Mouse (Mus musculus) layer of hippocampus, adult 11-12 months (tissue): ENCODE results near the gene Barx2.

Experiments used
- DNase-seq: peaks from one replicate; pipeline ENCODE4 v3.0.0; 2022; ENCODE audit warnings: low spot score

Gene Barx2

DNA sequence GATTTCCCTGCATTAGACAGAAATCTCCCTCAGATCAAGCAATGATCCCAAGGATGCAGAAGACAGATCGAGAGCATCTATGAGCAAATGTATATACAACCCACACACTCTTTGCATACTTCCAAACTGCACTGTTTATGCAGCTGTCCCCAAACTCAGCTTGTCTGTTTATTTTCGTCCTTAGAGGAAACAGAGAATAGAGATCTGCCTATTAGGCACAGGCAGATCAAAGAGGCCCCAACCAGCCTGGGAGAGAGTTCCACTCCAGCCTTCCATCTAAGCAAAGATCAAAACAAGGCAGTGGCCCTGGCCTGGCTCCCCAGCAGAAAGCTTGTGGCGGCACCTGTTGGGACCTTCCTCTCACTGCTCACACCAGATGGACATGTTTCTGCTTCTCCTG lies 27.0 kb downstream of the Barx2 start:
- no peak for DNase-seq

DNA sequence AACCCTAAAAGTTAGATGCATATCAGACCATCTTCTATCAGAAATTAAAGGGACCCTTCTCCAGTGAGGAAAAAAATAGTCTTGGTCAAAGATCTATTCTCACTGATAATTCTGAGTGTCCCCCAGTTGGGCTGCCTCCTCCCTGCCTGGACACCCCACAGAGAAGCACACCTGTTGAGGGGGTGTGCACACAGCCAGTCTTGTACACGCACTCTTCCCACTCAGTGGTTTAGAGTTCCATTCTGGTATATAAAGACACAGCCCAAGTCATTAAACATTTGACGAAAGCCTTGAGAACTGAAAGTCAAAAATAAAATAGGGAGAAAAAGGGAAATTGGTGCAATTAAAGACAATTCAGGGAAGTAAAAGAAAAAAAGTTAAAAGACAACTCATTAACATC lies 30.9 kb downstream of the Barx2 start:
- no peak for DNase-seq

DNA sequence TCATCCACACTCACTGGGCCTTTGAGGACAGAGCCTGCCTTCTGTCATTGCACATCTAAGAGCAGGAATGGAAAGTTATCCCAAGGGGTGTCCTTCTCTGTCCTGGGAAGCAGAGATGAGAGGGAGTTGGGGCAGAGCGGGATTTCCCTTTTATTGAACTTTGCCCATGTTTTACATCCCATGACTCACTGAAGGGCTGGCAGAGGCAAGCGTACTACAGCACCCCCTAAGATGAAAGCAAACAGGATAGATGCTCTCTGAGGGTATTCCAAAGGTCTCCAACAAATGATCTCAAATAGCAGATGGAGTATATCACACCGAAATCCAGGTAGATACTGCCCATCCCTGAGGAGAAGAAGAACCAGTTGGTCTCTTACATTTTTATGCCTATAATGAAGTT lies 37.7 kb downstream of the Barx2 start:
- DNase-seq = no peak

DNA sequence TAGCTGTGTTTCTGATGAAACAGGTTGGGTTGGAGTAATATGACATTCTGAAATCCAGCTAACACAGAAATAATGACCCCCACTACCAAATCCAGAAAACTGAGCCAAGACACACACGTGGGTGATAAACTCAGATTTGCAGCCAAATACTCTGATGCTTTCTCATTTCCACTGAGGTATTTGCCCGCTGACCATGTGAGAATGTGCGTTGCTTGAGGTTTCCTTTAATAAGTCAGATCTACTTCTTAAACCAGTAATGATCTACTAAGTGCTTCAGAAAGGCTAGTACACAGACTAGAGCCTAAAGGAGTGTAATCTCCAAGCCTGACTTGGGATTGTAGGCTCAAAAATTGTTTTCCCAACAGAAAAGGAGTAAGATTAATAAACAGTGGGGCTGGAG lies 39.0 kb downstream of the Barx2 start:
- DNase-seq = no peak

DNA sequence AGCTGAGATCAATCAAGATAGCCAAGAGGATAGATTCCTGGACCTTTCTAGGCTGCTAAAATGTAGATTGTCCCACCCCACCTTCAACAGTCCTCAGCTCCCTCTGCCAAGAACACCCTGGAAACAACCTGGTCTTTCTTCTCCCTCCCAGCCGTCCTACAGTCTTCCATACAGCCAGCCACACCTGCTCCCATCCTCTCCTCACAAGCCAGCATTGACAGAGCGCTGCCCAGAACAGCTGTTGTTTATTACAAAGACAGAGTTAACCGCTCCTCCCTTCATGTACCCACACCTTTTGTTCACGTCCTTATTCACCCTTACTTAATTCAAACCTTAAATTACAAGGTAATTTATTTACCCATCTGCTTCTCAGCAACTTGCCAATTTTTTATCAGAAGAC lies 41.9 kb downstream of the Barx2 start:
- no peak for DNase-seq

DNA sequence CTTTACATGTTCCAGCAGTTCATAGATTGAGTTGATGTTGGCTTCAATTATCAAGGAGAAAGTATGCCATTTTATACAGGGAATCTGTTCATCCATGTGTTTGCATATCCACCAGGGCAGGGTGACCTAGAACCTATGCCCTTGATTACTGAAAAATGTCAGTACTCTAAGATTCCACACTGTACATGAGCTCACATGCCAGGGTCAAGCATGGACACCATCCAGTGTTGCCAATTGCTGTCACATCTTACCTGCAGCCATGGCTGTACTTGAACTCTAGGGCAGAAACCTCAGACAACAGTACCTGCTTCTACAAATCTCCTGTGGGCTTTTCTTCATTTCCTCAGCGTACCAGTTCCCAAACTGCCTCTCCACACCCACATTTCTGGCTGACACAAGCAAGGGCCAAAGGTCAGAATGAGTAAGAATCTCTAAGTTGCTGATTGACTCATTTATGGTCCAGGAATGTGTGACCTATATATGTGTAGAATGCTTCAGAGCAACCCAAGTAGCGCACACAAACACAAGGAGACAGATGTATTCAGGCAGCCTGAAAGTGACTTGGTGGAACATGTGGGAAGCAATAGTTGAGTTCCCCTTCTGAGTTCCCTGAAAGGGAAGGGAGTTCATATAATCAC lies 44.3 kb downstream of the Barx2 start:
- DNase-seq = no peak

DNA sequence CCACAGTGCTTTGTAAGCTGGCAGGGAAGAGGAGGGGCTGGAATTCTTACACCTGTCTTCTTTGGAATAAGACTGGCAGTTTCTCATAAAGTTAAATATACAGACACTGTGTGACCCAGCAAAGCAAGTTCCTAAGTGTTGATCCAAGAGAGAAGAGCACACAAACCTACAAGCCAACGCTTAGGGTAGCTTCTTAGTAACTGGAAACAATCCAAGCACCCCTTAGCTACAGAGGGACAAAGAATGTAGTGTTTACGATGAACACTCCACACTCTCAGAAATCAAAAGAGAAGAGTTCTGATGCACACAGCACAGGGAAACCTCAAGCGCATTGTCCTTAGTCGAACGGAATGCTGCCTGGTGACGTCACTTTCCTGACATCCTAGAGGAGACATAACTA lies 49.4 kb downstream of the Barx2 start:
- DNase-seq = no peak

DNA sequence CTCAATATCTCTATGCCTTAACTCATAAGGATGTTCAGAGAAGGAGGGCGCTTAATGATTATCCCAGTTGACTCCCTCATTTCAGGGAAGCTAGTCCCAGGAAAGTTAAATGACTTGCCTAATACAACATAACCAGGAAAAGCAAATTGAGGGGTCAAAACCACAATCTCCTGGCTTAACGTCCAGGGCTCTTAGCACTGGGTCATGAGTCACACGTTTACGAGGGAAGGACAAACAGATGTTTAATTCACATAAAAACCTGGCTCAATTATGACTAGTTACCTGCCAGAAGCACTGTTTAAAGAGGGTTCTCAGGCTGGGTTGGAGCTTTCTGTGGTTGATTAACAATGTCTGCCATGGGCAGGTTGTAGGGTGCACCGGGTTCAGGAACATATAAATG lies 53.8 kb downstream of the Barx2 start:
- DNase-seq = no peak

DNA sequence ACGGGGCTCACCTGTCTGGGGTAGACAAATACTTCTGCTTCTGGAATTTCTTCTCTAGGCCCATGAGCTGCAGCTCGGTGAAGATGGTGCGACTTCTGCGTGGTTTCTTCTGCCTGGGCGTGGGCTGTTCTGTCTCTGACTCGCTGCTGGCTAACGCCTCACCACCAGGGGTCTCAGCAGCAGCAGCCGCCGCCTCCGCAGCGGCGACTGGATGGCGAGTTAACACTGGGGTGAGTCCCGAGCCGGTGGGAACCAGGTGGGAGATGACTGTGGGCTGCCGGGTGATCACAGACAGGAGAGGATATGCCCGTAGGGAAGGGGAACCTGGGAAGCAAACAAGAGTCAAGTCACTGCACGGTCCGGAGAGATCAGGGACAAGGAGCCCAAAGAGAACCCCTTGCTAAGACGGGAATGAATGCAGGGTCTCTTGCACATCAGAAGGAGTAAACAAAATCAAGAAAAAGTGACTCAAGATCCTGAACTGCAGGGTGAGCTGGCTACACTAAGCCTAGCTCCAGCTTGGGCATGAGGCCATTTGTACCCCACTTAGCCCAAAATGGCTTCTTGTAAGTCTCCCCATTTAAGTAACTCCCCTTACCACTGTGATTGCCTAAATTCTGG lies 54.4 kb downstream of the Barx2 start:
- DNase-seq = no peak

DNA sequence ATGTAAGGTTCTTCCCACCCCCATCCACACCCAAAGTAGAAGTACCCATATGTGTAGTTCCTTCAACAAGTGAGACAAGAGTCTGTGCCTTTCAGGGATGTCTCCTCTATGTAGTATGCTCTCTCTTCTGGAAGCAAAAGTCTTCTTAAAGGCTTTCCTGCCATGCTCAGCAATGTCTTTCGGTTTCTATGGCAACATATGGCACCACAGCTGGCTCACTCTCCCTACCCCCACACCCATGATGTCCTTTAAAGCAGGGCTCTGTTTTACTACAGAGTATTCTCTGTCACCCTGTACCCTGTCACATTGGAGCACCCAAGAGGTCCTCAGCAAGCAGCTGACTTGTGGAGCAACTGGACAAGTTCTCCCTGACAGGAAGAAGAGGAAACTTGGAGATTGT lies 55.8 kb downstream of the Barx2 start:
- peak; percentile 15 for DNase-seq

DNA sequence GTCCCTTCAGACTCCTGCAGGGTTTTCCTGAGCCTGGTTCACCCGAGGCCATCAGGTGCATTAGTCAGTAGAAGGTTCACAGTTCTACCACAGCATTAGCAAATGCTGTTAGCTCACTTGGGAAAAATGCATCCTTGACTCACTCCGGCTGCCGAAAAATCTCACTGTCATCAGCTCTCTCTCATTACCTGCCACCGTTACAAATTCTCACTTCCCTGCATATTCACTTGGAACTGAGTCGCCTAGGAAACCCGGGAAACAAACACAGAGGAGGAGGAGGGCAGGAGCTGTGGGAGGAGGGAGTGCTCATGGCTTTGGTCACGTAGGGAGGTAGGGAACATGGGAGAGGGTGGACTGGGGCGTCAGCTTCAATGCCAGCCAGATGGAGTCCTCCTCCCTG lies 56.8 kb downstream of the Barx2 start:
- no peak for DNase-seq

DNA sequence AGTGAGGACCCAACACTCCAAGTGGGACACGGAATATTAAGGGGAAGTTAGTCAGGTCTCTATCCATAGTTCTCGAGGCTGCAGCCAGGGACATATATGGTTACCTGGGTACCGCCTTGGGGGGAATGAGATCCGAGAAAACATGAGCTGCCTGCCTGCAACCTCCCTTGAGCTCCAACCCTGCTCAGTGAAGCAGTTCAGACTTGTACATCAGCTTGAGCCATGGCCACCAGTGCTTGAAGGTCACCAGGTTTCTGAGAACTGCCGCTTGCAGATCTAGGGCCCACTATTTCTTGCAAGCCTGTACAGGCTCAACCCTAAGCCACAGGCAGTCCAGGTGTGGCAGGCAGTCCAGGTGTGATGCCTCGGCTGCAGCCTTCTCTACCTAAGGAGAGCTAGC lies 57.6 kb downstream of the Barx2 start:
- DNase-seq = no peak

DNA sequence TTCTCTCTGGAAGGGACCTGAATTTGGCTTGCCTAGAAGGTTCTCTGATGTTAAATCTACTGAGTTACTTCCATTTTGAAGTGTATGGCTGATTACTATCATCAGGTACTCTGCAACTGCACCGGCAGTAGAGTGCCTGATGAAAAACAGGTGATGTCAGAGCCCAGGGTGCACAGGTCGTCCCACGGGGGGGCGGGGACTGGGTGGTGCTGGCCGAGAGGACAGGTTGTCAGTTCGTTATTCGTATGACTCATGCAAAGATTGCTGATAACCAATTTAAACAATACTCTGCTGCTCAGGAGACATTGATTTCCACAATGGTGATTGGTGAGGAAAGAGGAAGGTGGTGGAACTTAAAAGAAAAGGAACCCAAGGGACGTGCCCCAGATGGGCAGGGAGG lies 61.6 kb downstream of the Barx2 start:
- DNase-seq = no peak

DNA sequence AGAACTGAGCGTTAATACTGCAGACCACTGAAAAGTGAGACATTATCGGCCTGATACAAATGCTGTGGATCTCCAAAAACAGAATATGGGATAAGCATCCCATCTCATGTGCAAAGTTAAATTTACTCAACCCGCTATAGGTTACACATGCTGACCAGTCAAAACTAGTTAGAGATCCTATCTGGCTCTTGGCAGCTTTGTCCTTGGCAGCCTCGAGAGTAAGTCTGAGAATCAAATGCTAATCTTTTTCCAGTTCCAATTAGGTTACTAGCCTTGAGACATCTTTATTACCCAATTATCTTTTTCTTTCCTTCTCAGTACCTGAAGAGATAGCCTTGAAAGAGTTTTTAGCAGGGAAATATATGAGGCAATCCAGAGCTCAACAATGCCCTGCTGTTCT lies 62.6 kb downstream of the Barx2 start:
- DNase-seq = no peak

DNA sequence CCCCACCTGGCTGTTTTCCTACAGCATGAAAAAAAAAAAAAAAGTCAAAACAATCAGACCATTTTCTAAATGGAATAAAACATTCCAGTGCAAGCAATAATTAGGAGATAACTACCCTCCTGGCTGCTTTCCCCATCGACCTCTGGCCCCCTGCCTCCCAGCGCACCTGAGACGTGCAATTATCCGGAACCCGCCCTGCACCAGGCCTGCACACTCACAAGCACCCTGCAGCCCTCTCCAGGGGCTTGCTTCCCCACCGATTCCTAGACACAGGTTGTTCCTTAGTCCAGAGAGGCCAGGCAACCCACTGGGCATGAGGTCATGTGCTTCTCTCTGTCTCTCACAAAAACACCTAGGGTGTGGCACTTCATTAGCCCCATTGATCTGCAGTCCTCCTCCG lies 63.9 kb downstream of the Barx2 start:
- DNase-seq = no peak

DNA sequence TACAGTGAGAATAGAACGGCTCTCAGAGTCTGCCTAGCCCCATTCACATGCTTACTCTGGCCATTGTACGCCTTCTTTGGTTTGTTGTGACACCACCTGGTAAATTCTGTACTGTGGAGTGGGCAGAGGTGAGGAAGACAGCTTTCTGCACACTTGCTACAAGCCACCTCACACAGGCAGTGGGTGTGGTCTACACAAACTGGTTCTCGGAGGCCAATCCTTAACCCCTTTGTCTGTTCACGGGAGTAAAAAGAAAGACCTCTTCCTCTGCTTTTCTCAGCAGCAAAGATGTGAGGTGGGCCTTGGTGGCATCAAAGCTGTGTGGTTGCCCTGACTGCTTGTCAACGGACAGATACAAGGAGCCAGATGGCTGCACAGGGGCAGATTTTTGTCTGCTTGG lies 68.6 kb downstream of the Barx2 start:
- no peak for DNase-seq

DNA sequence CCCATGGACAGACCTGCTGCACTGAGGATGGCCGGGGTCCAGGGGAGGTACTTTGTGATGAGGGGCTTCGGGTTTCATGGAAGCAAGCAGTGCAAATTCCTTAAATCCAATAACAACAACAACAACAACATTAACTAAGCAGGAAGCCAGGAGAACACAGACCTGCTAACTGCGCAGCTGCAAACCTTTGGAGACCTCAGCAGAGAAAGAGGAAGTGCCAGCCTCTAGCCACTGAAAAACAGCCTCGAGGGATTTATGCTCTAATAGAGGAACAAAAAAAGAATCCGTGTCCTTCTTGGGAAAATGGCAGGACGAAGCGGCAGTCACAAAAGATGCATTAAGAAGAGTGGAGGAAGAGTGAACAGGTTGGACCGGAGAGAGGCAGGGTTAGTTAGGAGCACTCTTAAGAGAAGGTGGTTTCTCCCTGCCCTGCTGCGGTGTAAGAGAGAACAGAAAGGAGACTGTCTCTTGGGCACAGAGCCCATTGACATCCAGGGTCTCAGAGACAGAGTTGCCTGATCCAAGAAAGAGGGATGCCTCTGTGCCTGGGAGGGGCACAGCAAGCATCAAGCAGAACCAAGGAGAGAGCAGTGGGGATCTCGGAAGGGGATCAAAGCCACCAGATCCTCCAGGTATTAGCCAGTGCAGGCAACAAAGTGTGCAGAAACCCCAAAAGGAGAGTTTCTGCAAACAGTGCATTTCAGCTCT lies 72.0 kb downstream of the Barx2 start:
- DNase-seq = no peak

DNA sequence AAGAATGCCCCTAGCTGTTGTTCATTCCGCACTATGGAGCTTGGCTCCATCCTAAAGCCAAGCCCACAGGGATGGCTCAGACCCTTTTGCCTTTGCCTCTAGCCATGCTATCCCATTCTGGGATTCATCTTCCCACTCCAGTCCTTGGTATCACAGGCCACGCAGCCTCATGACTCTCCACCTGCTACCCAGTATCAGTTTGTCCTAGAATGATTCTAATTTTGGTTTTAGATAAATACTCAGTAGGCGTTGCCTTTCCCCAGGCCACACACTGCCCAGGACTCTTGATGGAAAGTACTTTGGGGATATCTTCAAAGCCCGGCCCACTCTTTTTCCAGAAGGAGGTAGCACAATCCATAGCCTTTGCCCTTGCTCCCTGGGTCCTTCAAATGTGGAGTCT lies 72.7 kb downstream of the Barx2 start:
- no peak for DNase-seq

DNA sequence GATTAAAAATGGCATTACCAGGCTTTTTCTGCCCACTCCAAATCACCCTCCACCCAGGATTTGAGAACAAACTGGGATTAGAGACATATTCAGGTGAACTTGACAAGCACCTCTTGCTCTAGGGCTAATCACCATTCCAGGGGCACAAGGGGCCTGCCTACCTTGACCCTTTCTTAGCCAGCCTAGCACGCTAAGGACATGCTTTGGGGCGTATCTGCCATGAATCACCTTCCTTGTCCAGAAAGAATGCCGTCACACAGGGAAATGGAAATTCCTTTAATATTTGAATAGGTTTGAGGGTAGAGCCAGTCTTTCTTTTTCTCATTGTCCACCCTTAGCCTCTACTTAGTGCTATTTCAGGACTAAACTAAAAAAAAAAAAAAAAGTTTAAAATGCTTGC lies 73.2 kb downstream of the Barx2 start:
- no peak for DNase-seq

DNA sequence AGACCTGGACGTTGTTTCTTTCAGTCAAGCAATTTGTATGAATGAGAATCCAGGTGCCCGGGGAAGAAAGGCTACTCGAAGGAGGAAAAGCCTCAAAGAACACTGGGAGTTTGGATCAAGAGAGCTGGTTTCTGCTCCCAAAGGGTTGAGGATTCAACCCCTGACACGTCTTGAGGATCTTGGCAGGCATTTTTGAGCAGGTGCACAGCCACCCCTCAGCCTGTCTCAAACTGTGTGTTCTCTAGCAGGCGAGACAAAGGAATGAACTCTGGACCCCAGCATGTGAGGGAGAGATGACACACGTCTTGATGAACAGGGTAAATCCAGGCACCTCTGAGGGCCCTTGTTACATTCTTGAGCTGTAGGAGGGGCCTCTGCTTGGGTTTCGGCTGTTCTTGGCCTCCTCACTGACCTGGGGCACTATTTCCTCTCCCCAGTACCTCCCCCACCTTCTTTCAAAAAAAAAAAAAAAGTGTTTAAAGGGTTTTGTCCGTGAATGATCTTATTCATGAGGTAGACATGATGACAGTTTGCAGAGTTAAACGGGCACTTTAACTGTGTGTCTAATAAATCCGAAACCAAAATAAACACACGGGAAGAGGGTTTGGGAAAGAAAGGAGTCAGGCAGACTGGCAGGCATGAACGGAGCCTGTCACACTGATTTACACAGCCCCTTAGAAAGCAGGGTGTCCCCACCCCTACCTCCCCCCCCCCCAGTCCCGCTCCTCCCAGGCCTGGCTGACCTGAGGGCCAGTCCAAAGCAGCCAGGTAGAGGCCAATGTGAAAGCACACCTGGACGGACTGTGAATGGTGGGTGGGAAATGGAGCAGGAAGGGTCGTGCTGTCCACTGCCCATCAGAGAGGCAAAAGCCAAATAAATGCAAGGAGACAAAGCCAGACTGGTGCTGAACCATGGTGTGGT lies 73.9 kb downstream of the Barx2 start:
- DNase-seq = no peak

DNA sequence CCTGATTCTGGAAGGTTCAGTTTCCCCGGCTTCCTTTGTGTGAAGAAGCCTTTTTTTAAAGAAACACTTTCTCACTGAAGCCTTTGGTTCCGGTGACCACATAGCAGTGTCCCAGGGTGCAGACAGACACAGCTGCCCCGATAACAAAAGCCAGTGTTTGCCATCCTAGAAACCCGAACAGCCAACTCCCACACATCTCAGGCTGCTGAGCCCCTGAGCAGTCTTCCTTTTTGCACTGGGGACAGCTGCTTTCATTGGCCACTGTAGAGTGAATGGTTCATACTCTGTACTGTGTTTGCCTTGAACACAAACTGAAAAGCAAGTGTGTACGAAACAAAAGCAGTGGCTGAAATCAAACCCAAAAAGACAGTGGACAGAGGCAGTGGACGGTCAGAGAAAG lies 75.2 kb downstream of the Barx2 start:
- no peak for DNase-seq

DNA sequence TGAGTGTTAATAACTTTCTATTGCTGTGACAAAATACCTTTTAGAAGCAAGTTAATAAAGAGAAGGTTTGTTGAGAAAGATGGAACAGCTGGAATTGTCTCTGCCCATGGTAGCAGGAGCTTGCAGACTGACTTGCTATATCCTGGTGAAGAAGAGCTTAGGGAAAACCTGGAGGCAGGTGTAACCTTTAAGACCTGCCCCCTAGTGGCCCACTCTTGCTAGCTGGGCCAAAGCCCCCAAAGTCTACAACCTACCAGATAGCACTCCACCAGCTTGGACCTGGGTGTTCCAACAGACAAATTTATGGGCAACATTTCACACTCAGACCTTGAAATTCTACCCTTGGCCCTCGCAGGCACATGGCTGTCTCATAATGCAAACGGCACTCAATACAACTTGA lies 104.5 kb downstream of the Barx2 start:
- DNase-seq = no peak

DNA sequence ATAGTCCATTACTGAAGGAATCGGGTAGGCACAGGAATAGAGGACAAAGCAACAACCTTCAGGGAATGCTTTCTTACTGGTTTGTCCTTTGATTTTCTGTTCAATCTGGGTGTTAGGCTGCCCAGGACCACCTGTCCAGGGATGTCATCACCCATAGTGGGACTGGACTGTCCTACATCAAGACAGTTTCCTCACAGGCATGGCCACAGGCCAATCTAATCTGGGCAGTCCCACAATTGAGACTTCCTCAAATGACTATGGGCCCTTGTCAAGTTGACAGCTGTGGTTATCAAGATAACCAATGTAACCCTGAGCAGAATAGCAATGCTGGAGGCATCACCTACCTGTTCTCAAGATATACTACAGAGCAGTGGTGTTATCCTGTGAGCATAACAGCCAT lies 110.6 kb downstream of the Barx2 start:
- DNase-seq = no peak
